Mouse (Mus musculus): ENCODE measurements around the gene Timm44. TPM values are rescaled to one million over a fixed set of nuclear protein-coding genes. Genes with fewer than 3 reads are reported as not detected.
"Not testable (repeated sequence)": the region's sequence is repeated elsewhere in the genome, so short reads cannot be mapped to it uniquely, and the experiment has no call there.

Gene Timm44
- polyA plus RNA-seq, 1 experiment from 2014 or later, result 76.9 TPM

GRCm38 (mm10) chr8:4258678-4259077, 17.0 kb downstream of the Timm44 start:
- H3K9ac ChIP-seq (ENCODE audit: low read depth, low read length), result peak overlapping the region; percentile 88
- ATAC-seq (replicated peaks; ENCODE audit: insufficient number of reproducible peaks, low FRiP score, low TSS enrichment), result peak; percentile 66
- H3K4me1 ChIP-seq (ENCODE audit: control insufficient read depth, insufficient read depth, low read length), result peaks cover 16% of the 10 kb centered on the region
- peak overlapping the region; percentile 72 for H3K27ac ChIP-seq (ENCODE audit: low read depth, low read length)
- peak overlapping the region; percentile 92 for H3K4me2 ChIP-seq
- peaks cover 11% of the 10 kb centered on the region; the same call in 1 of the 2 replicates for H3K36me3 ChIP-seq (ENCODE audit: control insufficient read depth, insufficient read depth, low read length)
- H3K27me3 ChIP-seq (ENCODE audit: control insufficient read depth, insufficient read depth, low read length), result no peaks in the 10 kb centered on the region
- no peaks in the 10 kb centered on the region for H3K9me3 ChIP-seq (replicated peaks; ENCODE audit: control insufficient read depth, low read length)
- WGBS (ENCODE audit: insufficient replicate concordance), result 0% methylated on average over 32 of the region's 32 CpGs
- H3K4me3 ChIP-seq (ENCODE audit: low read depth, low read length), result peak overlapping the region; percentile 72

DNA sequence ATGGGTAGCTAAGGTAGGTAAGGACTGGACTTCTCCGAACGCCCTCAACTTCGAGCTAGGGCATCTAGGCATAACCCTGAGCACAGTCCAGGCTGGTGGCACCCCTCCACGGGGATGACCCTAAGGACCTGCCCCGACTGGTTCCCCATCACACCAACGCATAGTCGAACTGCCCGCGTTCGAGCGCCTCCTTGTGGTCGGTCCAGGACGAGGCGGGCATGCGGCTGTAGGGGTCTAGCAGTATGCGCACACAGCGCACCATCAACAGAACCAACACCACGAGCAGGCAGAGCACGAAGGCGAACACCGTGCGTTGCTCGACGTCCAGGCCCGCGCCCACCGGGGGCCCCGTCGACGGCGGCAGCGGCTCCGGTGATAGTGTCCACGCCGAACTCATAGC, 17.5 kb downstream of the Timm44 start:
- Histone ChIP-seq H3K27ac (ENCODE audit: low read depth, low read length) (peak overlapping the region; percentile 72), H3K4me1 (ENCODE audit: control insufficient read depth, insufficient read depth, low read length) (peaks cover 18% of the 10 kb centered on the region), H3K27me3 (ENCODE audit: control insufficient read depth, insufficient read depth, low read length) (no peaks in the 10 kb centered on the region), H3K9me3 (replicated peaks; ENCODE audit: control insufficient read depth, low read length) (no peaks in the 10 kb centered on the region), H3K9ac (ENCODE audit: low read depth, low read length) (peak overlapping the region; percentile 88), H3K4me3 (ENCODE audit: low read depth, low read length) (peak overlapping the region; percentile 72), H3K4me2 (peak overlapping the region; percentile 92), H3K36me3 (ENCODE audit: control insufficient read depth, insufficient read depth, low read length) (peaks cover 11% of the 10 kb centered on the region; the same call in 1 of the 2 replicates)
- peak; percentile 65 for ATAC-seq (replicated peaks; ENCODE audit: insufficient number of reproducible peaks, low FRiP score, low TSS enrichment)
- WGBS (ENCODE audit: insufficient replicate concordance), result 3% methylated on average over 35 of the region's 35 CpGs

DNA sequence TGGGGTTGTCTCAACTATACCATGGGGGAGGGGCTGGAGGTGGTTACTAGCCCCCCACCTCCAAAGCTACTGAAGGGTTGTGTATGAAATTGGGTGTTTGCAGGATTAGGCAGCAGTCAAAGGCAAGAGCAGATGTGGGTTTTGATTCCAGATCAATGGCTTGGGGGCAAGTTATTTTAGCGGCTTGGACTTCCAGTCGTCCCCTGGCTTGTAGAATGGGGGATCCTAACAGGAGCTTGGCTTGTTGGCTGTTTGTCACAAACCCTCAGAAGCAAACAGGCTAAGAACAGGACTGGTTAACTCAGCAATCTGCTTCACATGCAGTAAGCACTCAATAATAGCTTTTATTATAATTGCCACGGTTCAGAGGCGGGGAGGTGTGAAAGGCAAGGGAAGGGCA, 18.4 kb downstream of the Timm44 start:
- H3K9ac ChIP-seq (ENCODE audit: low read depth, low read length), result no peak overlapping the region
- H3K36me3 ChIP-seq (ENCODE audit: control insufficient read depth, insufficient read depth, low read length), result peaks cover 9% of the 10 kb centered on the region; the same call in 1 of the 2 replicates
- H3K4me2 ChIP-seq, result no peak overlapping the region

DNA sequence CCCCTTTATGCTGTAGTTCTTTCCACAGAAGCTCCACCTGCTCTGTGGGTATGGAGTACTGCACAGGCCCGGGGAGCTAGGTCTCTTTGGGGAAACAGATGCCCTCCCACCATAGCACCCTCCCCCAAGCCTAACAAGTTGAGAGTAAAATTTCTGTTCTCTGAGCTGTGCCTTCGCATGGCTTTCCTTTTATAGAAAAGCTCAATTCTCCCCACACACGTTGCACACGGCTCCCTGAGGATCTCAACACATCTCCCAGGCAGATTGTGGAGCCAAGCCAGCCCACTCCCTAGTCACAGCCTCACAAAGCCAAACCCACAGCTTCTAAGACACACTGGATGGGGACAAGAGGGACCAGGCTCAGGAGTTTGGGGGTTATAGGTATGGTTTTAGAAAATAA, 18.8 kb downstream of the Timm44 start:
- no peak overlapping the region for H3K27ac ChIP-seq (ENCODE audit: low read depth, low read length)
- H3K9ac ChIP-seq (ENCODE audit: low read depth, low read length), result no peak overlapping the region

More for the DNA sequence above, 18.4 kb downstream of the Timm44 start:
- no peaks in the 10 kb centered on the region for H3K27me3 ChIP-seq (ENCODE audit: control insufficient read depth, insufficient read depth, low read length)
- ATAC-seq (replicated peaks; ENCODE audit: insufficient number of reproducible peaks, low FRiP score, low TSS enrichment), result no peak
- H3K4me3 ChIP-seq (ENCODE audit: low read depth, low read length), result no peak overlapping the region
- peaks cover 18% of the 10 kb centered on the region for H3K4me1 ChIP-seq (ENCODE audit: control insufficient read depth, insufficient read depth, low read length)
- no peak overlapping the region for H3K27ac ChIP-seq (ENCODE audit: low read depth, low read length)
- no peaks in the 10 kb centered on the region for H3K9me3 ChIP-seq (replicated peaks; ENCODE audit: control insufficient read depth, low read length)
- WGBS (ENCODE audit: insufficient replicate concordance), result 73% methylated on average over 4 of the region's 4 CpGs

DNA sequence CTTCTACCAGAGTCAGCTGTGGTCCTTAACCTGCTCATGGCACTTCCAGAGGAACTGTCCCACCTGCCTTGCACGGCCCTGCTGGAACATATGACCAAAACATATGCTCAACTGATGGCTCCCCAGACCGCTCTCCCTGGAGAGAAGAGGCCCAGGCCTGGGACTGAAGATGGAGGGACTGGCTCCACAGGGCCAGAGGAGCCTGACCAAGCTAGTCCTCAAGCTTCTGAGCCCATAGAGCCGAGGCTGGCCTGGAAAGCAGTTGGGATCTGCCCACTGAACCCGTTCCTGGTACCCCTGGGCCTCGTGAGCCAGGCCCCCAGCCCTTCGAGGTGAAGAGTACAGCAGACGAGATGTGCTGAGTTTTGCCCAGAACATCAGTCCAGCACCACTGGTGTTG, 20.2 kb downstream of the Timm44 start:
- not testable (repeated sequence) for H3K4me3 ChIP-seq (ENCODE audit: low read depth, low read length); H3K4me2 ChIP-seq; H3K36me3 ChIP-seq (ENCODE audit: control insufficient read depth, insufficient read depth, low read length); H3K9me3 ChIP-seq (replicated peaks; ENCODE audit: control insufficient read depth, low read length); H3K27me3 ChIP-seq (ENCODE audit: control insufficient read depth, insufficient read depth, low read length); H3K27ac ChIP-seq (ENCODE audit: low read depth, low read length); H3K9ac ChIP-seq (ENCODE audit: low read depth, low read length); ATAC-seq (replicated peaks; ENCODE audit: insufficient number of reproducible peaks, low FRiP score, low TSS enrichment)
- H3K4me1 ChIP-seq (ENCODE audit: control insufficient read depth, insufficient read depth, low read length), result peaks cover 18% of the 10 kb centered on the region
- WGBS (ENCODE audit: insufficient replicate concordance), result 85% methylated on average over 7 of the region's 7 CpGs

More for the DNA sequence above, 18.8 kb downstream of the Timm44 start:
- no peak for ATAC-seq (replicated peaks; ENCODE audit: insufficient number of reproducible peaks, low FRiP score, low TSS enrichment)
- Histone ChIP-seq H3K36me3 (ENCODE audit: control insufficient read depth, insufficient read depth, low read length) (peaks cover 9% of the 10 kb centered on the region; the same call in 1 of the 2 replicates), H3K4me2 (no peak overlapping the region), H3K27me3 (ENCODE audit: control insufficient read depth, insufficient read depth, low read length) (no peaks in the 10 kb centered on the region), H3K4me1 (ENCODE audit: control insufficient read depth, insufficient read depth, low read length) (peaks cover 18% of the 10 kb centered on the region), H3K4me3 (ENCODE audit: low read depth, low read length) (no peak overlapping the region), H3K9me3 (replicated peaks; ENCODE audit: control insufficient read depth, low read length) (no peaks in the 10 kb centered on the region)
- 63% methylated on average over 4 of the region's 4 CpGs for WGBS (ENCODE audit: insufficient replicate concordance)

GRCm38 (mm10) chr8:4254001-4254400, 21.7 kb downstream of the Timm44 start:
- H3K27ac ChIP-seq (ENCODE audit: low read depth, low read length), result no peak overlapping the region
- H3K36me3 ChIP-seq (ENCODE audit: control insufficient read depth, insufficient read depth, low read length), result peaks cover 6% of the 10 kb centered on the region; the same call in 1 of the 2 replicates
- H3K9me3 ChIP-seq (replicated peaks; ENCODE audit: control insufficient read depth, low read length), result no peaks in the 10 kb centered on the region
- WGBS (ENCODE audit: insufficient replicate concordance), result 60% methylated on average over 6 of the region's 6 CpGs
- peaks cover 21% of the 10 kb centered on the region for H3K4me1 ChIP-seq (ENCODE audit: control insufficient read depth, insufficient read depth, low read length)
- H3K9ac ChIP-seq (ENCODE audit: low read depth, low read length), result peak overlapping the region; percentile 93
- peak overlapping the region; percentile 78 for H3K4me2 ChIP-seq
- H3K27me3 ChIP-seq (ENCODE audit: control insufficient read depth, insufficient read depth, low read length), result peaks cover 3% of the 10 kb centered on the region; the same call in 1 of the 2 replicates
- H3K4me3 ChIP-seq (ENCODE audit: low read depth, low read length), result peak overlapping the region; percentile 89
- no peak for ATAC-seq (replicated peaks; ENCODE audit: insufficient number of reproducible peaks, low FRiP score, low TSS enrichment)

DNA sequence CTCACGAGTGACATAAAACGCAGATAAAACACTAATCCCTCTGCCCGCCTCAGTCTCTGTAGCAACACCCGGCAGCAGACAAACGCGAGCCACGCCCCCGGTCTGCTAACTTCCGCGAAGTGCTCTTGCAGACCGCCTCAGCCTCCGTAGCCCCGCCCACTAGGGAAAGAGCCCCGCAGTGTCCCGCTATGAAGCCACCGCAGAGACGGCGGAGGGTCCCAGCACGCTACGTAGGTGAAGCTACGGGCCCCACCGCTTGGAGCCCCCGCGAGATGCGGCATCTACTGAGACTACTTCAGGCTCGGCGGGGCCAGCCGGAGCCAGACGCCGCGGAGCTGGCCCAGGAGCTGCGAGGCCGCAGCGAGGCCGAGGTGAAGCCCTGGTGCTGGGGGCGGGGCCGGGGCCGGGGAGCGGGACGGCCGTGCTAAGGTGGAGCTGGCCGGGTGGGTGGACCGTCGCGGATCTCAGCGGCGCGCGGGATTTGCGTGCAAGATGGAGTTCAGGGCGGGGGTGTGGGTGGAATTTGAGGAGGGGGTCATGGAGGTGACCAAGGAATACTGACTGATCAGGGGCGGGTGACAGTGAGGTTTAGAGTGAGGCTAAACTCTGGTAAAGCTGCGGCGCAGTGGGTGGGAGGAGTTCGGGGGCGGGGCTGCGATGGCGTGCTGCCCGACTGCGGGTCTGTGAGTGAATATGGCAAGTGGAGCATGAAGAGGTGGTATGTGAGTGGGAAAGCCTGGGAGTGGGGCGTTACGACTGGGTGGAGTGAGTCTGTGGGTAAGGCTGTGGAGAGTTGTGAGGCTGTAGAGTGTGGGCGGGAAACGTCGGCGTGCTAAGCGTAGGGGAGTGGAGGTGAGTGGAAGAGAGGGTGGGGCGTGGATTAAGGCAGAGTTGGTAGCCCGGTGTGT, 22.5 kb downstream of the Timm44 start, which contains the start of gene Snapc2:
Gene Snapc2 (plus strand): TSS at position 147 of the 908 bp plus-strand sequence.
- H3K4me2 ChIP-seq, result peak within 1 kb of the TSS; percentile 78
- H3K9me3 ChIP-seq (replicated peaks; ENCODE audit: control insufficient read depth, low read length), result no peaks in the 10 kb centered on the region
- peak within 1 kb of the TSS; percentile 93 for H3K9ac ChIP-seq (ENCODE audit: low read depth, low read length)
- H3K36me3 ChIP-seq (ENCODE audit: control insufficient read depth, insufficient read depth, low read length), result peaks cover 6% of the 10 kb centered on the region; the same call in 1 of the 2 replicates
- peak; percentile 90 for ATAC-seq (replicated peaks; ENCODE audit: insufficient number of reproducible peaks, low FRiP score, low TSS enrichment)
- H3K4me1 ChIP-seq (ENCODE audit: control insufficient read depth, insufficient read depth, low read length), result peaks cover 19% of the 10 kb centered on the region
- peaks cover 3% of the 10 kb centered on the region; the same call in 1 of the 2 replicates for H3K27me3 ChIP-seq (ENCODE audit: control insufficient read depth, insufficient read depth, low read length)
- under 1% methylated on average over 68 of the region's 69 CpGs for WGBS (ENCODE audit: insufficient replicate concordance)
- H3K4me3 ChIP-seq (ENCODE audit: low read depth, low read length), result peak within 1 kb of the TSS; percentile 89
- peak within 1 kb of the TSS; percentile 82 for H3K27ac ChIP-seq (ENCODE audit: low read depth, low read length)

DNA sequence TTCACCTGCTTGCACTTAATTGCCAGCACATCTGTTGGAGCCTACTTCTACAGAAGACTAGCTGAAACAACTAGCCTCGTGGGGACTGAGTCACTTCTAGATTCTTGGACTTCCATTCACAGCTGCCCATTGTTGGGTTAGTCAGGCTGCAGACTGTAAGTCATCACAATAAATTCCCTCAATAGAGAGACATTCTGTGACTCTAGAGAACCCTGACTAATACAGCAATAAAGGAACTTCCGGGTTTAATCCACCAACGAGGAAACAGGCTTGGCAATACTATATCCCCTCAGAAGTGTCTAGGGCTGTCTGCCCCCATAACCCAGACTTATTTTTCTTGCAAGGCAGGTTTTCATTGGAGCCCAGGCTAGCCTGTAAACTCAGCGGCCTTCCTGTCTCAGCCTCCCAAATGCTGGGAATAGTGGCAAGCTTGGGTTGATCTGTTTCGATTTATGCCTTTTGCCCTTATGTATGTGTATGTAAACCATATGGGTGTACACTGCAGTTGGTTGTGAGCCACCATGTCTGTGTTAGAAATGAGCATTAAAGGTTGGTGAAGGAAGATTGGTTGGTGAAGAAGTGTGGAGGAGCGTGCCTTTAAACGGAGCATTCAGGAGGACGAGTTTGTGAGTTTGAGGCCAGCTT, 23.5 kb downstream of the Timm44 start:
- H3K9me3 ChIP-seq (replicated peaks; ENCODE audit: control insufficient read depth, low read length), result no peaks in the 10 kb centered on the region
- peak overlapping the region; percentile 89 for H3K4me3 ChIP-seq (ENCODE audit: low read depth, low read length)
- ATAC-seq (replicated peaks; ENCODE audit: insufficient number of reproducible peaks, low FRiP score, low TSS enrichment), result no peak
- H3K36me3 ChIP-seq (ENCODE audit: control insufficient read depth, insufficient read depth, low read length), result peaks cover 6% of the 10 kb centered on the region; the same call in 1 of the 2 replicates
- H3K4me1 ChIP-seq (ENCODE audit: control insufficient read depth, insufficient read depth, low read length), result peaks cover 16% of the 10 kb centered on the region
- H3K9ac ChIP-seq (ENCODE audit: low read depth, low read length), result peak overlapping the region; percentile 93
- H3K27me3 ChIP-seq (ENCODE audit: control insufficient read depth, insufficient read depth, low read length), result peaks cover 3% of the 10 kb centered on the region; the same call in 1 of the 2 replicates
- H3K4me2 ChIP-seq, result peak overlapping the region; percentile 78
- 45% methylated on average over 8 of the region's 8 CpGs for WGBS (ENCODE audit: insufficient replicate concordance)
- no peak overlapping the region for H3K27ac ChIP-seq (ENCODE audit: low read depth, low read length)
